Mouse (Mus musculus) megakaryocyte, adult 5-6 weeks (primary cell): Measurements from ENCODE around the gene Nol6. TPM values are rescaled to one million over a fixed set of nuclear protein-coding genes. Genes with fewer than 3 reads are reported as not detected.
A peak's percentile ranks its signal among the peaks of the same experiment; 100 is the strongest.

Source experiments
- ATAC-seq: 2 replicates; pipeline ENCODE4 v1.8.0; 2016; ENCODE audit warnings: mild to moderate bottlenecking, inconsistent platforms; ENCODE audit not compliant: poor library complexity, severe bottlenecking
- total RNA-seq, 2 experiments: library from RNA; stranded (forward) in 1 of 2; stranded (reverse) in 1 of 2; fragments of 153-499, 151-499 nt in 1 of 2; fragments of 221-1000, 200-1000 nt in 1 of 2; gene quantifications; 2 replicates each; pipeline versions ENCODE4 v1.2.3 to v1.2.4; 2015 to 2017

Gene Nol6
- total RNA-seq, 2 experiments from 2014 or later, result 8.2 to 9.2 TPM

- peak; percentile 94 for ATAC-seq
These were observed 5.2 kb upstream of the Nol6 start for GRCm38 (mm10) chr4:41129406-41129805.

GRCm38 (mm10) chr4:41118706-41119292 is 5.5 kb downstream of the Nol6 start:
- ATAC-seq, result peak; percentile 85

GRCm38 (mm10) chr4:41116817-41117216 is 7.4 kb downstream of the Nol6 start:
- no peak for ATAC-seq

DNA sequence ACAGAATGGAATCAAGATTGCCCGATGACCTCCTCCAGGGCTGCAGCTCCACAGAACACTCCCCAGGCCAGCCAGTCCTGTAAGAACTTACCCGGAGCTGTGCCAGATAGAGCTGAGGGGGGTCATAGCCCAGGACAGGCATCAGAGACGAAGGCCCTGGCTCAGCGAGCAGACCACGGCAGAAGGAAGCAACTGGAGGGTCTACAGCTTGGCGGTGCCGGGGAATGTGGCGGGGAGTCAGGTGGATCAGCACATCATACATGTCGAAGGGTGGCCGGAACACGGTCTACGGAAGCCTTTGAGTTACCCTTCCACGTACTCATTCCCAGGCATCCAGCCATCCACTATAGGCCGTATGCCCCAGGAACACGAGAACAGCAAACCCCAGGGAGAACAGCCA is 8.5 kb downstream of the Nol6 start:
- no peak for ATAC-seq

GRCm38 (mm10) chr4:41115074-41115473 is 9.2 kb downstream of the Nol6 start:
- ATAC-seq, result no peak

- no peak for ATAC-seq
These were observed 9.7 kb downstream of the Nol6 start for GRCm38 (mm10) chr4:41114358-41115070.

GRCm38 (mm10) chr4:41108717-41109425 is 15.4 kb downstream of the Nol6 start:
- ATAC-seq, result no peak

GRCm38 (mm10) chr4:41107440-41107839 is 16.8 kb downstream of the Nol6 start:
- no peak for ATAC-seq

DNA sequence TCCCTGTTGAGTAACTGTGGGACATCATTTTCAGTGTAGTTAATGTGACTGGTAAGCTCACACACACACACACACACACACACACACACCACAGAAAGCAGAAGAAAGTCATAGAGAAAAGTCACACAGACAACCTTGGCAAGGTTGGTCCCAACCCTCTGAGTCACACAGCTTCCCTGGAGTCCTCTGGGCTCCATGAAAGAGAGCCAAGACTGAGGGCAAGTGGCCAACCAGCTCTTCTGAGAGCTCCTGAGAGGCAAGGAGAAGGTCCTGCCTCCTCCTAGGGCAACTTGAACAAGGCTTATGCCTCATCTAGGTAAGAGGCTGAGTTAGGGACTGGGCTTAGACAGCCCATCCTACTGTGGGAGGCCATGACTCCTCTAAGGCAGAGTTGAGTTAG is 21.4 kb downstream of the Nol6 start:
- ATAC-seq, result no peak

DNA sequence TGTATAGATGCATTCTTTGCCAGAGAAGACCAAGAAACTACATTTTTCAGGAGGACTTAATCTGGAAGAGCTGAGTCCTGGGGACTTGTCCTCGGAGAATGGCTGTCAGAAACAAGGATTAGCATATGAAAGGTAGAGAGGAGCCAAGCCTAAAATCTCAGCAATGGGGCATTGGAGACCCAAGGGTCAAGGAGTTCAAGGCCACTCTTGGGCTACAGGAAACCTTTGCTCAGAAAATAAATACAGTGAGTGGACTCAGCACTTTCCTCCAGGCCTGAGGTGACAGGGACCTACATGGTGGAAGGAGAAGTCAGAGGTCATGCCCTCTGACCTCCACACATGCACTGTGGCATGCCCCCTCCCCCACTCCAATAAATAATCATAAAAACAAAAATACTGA is 23.3 kb downstream of the Nol6 start:
- ATAC-seq, result no peak

DNA sequence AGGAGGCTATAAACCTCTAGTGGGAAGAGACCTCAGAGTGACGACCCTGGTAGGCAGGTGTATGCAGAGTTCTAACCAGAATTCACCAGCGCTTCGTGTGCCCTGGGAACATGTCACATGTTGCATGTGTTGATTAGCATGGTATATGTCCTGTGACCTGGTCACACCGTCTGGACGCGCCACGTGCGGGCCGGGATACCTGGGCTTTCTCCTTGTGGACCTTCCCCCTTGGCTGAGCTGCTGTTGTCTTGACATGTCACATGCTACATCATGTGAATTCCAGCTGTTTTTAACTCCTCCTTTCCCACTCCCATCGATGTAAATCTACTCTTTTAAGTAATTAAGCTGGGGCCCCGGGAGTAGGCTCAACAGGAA is 25.7 kb downstream of the Nol6 start:
- no peak for ATAC-seq

- ATAC-seq, result peak; percentile 62
These were observed 26.2 kb downstream of the Nol6 start, which contains the start of gene Aqp3 for GRCm38 (mm10) chr4:41097871-41098576. Gene Aqp3 (minus strand): TSS chr4:41098183.

DNA sequence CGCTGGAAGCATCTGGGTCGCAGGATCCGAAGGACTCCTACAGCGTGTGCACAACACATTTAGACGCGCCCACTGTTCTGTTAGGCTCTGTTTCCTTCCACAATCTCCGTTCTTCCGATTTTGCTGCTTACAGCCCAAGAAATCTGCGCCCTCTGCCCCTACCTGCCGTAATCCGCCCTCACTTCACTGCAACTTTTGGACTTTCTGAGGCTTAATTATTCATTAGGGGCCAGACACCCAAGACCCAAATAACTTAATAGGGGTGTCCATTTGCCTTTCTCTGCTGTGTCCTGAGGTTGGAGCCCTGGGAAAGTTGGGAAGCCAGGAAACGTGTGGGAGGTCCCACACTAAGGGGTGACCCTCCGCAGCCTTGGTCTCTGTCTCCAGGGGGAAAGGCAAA is 26.9 kb downstream of the Nol6 start:
- no peak for ATAC-seq

DNA sequence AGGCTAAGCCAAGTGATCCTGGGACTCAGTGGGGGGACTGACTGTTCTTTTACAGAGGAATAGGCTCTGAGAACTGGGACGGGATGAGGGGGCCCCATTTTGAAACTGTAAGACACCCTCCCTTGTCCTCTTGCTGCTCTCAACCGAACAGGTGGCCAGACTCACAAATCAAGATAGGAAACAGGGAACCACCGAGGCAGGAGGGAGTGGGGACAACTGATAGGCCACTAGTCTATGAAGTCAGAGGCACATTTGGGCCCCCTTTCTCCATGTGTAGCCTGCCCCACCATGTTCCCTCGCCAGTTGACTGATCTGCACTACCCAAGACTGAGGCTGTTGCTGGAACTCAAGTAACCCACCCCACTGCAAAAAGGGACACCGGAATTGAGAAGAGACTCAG is 27.5 kb downstream of the Nol6 start:
- ATAC-seq, result no peak

DNA sequence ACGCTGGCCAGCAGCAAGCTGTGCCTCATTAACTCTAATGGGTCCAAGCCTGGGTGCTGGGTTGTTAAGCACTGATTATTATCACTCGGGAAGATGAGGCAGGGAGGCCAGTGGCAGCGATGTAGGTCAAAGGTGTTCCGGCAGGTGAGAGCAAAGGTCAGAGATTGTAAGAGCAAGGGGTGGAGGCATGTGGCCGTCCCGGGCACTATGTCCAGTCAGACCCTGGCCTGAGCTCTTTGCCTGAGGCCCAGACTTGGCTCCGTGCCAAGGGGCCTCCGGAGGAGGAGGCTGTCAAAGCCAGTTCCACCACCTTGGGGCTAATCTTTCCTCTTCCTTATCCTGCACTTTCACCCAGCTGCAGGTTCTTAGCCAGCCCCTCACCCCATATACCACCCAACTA is 28.1 kb downstream of the Nol6 start:
- no peak for ATAC-seq

- no peak for ATAC-seq
These were observed 29.9 kb downstream of the Nol6 start for GRCm38 (mm10) chr4:41094361-41094760.

- ATAC-seq, result no peak
These were observed 31.3 kb downstream of the Nol6 start for GRCm38 (mm10) chr4:41092958-41093357.

DNA sequence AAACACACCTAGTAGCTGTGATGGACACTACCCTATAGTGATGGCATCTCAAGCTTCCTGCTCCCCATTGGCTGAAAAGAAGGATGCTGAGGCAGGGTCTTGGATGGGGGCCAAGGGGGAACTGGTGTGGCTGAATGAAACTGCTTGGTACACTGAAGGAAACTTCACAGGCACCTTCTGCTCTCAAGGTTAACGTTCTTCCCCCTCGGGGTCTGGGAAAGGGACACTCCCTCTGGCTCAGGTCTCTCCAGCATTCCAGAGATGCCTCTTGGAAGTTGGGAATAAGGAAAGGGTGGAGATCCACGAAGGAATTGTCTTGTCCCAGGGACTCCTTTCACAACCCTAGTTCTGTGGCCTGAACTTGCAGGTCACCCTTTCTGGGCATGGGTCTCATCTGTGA is 32.9 kb downstream of the Nol6 start:
- ATAC-seq, result no peak

DNA sequence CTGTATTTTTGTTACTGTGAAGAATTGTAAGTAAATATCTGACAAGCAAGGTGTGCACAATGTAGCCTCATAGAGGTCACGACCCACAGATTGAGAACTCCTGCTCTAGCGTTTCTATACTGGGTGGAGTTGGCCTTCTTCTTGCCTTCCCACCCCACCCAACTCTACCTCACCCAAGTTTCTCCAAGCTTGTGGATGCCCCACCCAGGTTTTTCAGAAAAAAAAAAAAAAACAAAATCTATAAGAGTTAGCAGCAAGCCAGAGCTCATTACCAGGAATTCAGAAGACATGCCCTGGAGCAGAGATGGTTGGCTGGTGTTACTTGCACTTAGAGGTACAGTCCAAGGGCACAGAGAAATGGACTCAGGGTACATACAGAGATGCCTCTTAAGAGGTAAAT is 34.5 kb downstream of the Nol6 start:
- ATAC-seq, result no peak

DNA sequence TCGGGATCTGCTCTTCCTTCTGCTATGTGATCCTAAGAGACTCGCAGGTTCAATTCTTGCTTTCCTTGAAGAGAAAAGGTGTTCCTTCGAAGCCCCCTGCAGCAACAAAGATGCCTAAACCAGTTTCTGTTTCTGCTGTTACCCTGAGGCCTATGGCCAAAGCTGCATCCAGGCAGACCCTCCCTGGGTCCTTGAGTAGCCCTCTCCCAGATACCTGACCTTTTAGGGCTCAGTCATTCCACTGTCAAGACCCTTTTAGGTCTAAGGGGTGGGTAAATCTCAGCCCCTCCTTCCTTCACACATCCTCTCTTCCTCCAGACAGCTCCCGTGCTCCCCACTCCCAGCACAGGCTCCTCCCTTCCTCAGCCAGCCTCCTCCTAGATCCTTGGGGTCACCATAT is 35.1 kb downstream of the Nol6 start:
- ATAC-seq, result no peak

GRCm38 (mm10) chr4:41087459-41088298 is 36.6 kb downstream of the Nol6 start:
- no peak for ATAC-seq
